Mouse (Mus musculus) kidney, embryonic 15.5 days (tissue): Measurements from ENCODE around the gene Gm13871. TPM values are rescaled to one million over a fixed set of nuclear protein-coding genes. Genes with fewer than 3 reads are reported as not detected.
"Not testable (repeated sequence)": the region's sequence is repeated elsewhere in the genome, so short reads cannot be mapped to it uniquely, and the experiment has no call there.

Experiments
- ATAC-seq: fragments of 200-750 bp; cut with Nextera tagmentation; replicated peaks from 2 replicates; pipeline ENCODE4 v1.8.0; 2017; ENCODE audit warnings: moderate TSS enrichment; ENCODE audit not compliant: low FRiP score
- H3K27ac ChIP-seq: fragments of 300-500 bp; sonication (generic); 2 replicates; pipeline ENCODE4 v1.5.1; 2015; ENCODE audit warnings: mild to moderate bottlenecking, inconsistent platforms
- H3K27me3 ChIP-seq: fragments of 300-500 bp; sonication (generic); 2 replicates; pipeline ENCODE4 v1.6.1; 2015; ENCODE audit warnings: inconsistent platforms
- H3K36me3 ChIP-seq: fragments of 300-500 bp; sonication (generic); 2 replicates; pipeline ENCODE4 v1.6.1; 2015; ENCODE audit warnings: inconsistent platforms
- H3K4me1 ChIP-seq: fragments of 300-500 bp; sonication (generic); 2 replicates; pipeline ENCODE4 v1.6.1; 2015; ENCODE audit warnings: inconsistent platforms
- H3K4me2 ChIP-seq: fragments of 300-500 bp; sonication (generic); 2 replicates; pipeline ENCODE4 v1.6.1; 2015; ENCODE audit warnings: moderate library complexity, mild to moderate bottlenecking, inconsistent platforms
- H3K4me3 ChIP-seq: fragments of 300-500 bp; sonication (generic); replicated peaks from 2 replicates; pipeline ENCODE4 v1.5.1; 2015; ENCODE audit warnings: mild to moderate bottlenecking, inconsistent platforms
- H3K9ac ChIP-seq: fragments of 300-500 bp; sonication (generic); 2 replicates; pipeline ENCODE4 v1.6.1; 2015; ENCODE audit warnings: mild to moderate bottlenecking, inconsistent platforms
- H3K9me3 ChIP-seq: fragments of 300-500 bp; sonication (generic); replicated peaks from 2 replicates; pipeline ENCODE4 v1.6.1; 2016; ENCODE audit warnings: inconsistent platforms
- WGBS: fragments of 180-500 bp; shearing (Covaris S2); methylation state at CpG from one replicate; pipeline ENCODE4 v1.1.7; 2015; ENCODE audit warnings: mixed read lengths; 5-methylcytosine and 5-hydroxymethylcytosine counted together
- polyA plus RNA-seq: library from polyadenylated mRNA; unstranded; fragments of >200 nt; fragmentation: Nextera tagmentation; extraction: Ambion mirVana; gene quantifications from 2 replicates; pipeline ENCODE4 v1.2.1, GENCODE M21; 2015

Gm13871 gene
- polyA plus RNA-seq = not detected in 2 replicates

GRCm38 (mm10) chr4:73905853-73906252, at the start of gene Gm13871:
Gene Gm13871 (minus strand): TSS chr4:73905953.
- not testable (repeated sequence) for H3K4me3 ChIP-seq, H3K9me3 ChIP-seq, ATAC-seq, H3K27ac ChIP-seq, H3K9ac ChIP-seq, H3K4me2 ChIP-seq, H3K36me3 ChIP-seq, H3K27me3 ChIP-seq, H3K4me1 ChIP-seq
- WGBS = no CpG with 5 or more reads among the region's 4 CpGs

DNA sequence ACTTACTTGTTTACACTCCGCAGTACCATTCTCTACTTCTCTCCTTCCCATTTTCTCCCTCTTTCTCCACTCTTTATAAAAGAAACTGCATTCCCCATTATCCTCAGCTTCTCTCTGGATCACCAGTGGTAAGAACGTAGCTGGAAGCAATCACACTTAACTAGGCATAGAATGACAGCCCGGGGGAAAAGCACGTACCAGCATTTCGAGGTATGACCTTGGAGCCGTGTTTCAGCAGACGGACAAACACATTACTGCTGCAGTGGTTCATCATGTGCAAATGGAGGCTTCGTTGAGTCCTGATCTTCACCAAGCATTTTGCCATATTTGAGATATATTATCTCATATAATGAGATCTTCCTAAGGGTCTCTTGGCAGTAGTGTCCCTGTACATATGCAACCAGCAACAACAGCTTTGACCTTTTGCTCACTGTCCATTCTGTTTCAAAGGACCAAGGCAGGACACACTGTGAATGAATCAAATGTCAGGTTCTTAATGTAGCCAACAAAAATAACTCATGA, 44.7 kb upstream of the Gm13871 start, which contains the start of gene 2310002L09Rik:
TSS of gene 2310002L09Rik (minus strand) at position 472 of the 522 bp plus-strand sequence.
- ATAC-seq = no peak
- WGBS = 76% methylated on average over 8 of the region's 8 CpGs

GRCm38 (mm10) chr4:73920660-73921059, 14.9 kb upstream of the Gm13871 start, which contains the start of gene Gm11756:
Gene Gm11756 (minus strand): TSS chr4:73920760.
- not testable (repeated sequence) for H3K4me2 ChIP-seq, H3K27me3 ChIP-seq, H3K9me3 ChIP-seq, H3K27ac ChIP-seq, H3K4me1 ChIP-seq, ATAC-seq, H3K9ac ChIP-seq, H3K36me3 ChIP-seq, H3K4me3 ChIP-seq
- 87% methylated on average over 6 of the region's 6 CpGs for WGBS

More for the DNA sequence above, 44.7 kb upstream of the Gm13871 start, which contains the start of gene 2310002L09Rik:
- H3K36me3 ChIP-seq = no peaks in the 10 kb centered on the region
- H3K4me2 ChIP-seq = no peak within 1 kb of the TSS
- H3K9me3 ChIP-seq = no peaks in the 10 kb centered on the region
- H3K27me3 ChIP-seq = no peaks in the 10 kb centered on the region
- H3K4me3 ChIP-seq = no peak within 1 kb of the TSS
- H3K27ac ChIP-seq = no peak within 1 kb of the TSS
- no peak within 1 kb of the TSS for H3K9ac ChIP-seq
- H3K4me1 ChIP-seq = no peaks in the 10 kb centered on the region

DNA sequence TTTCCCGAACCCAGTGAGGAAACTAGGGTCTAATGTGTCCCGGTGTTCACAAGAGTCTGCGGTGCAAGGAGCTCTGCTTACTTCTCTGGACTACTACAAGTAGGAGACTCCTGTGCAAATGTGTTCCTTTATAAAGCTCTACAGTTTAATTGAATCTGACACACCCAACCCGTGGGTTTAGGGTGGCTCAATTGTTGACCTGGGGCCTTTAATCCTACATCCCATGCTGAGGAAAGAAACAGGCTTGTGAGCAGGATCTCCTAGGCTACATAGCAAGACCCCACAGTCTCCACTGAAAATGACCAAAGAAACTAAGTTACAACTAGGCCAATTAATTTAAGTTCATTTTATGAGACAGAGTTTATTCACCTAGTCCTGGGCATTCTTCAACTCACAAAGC, 14.7 kb downstream of the Gm13871 start, which contains the start of gene Gm11757:
TSS of gene Gm11757 (minus strand) at position 101 of the 400 bp plus-strand sequence.
- H3K27ac ChIP-seq, H3K4me1 ChIP-seq, H3K27me3 ChIP-seq, H3K4me3 ChIP-seq, H3K4me2 ChIP-seq, H3K9ac ChIP-seq, H3K9me3 ChIP-seq, H3K36me3 ChIP-seq, ATAC-seq: not testable (repeated sequence)
- WGBS = no CpG with 5 or more reads among the region's 4 CpGs

- no CpG with 5 or more reads among the region's 4 CpGs for WGBS
- H3K4me2 ChIP-seq, ATAC-seq, H3K36me3 ChIP-seq, H3K4me3 ChIP-seq, H3K4me1 ChIP-seq, H3K9me3 ChIP-seq, H3K27ac ChIP-seq, H3K9ac ChIP-seq, H3K27me3 ChIP-seq: not testable (repeated sequence)
Observed at GRCm38 (mm10) chr4:73876166-73876565, 29.6 kb downstream of the Gm13871 start, which contains the start of gene Gm11758. Gene Gm11758 (minus strand): TSS chr4:73876266.

Other genes with a start within 250 kb of the Gm13871 start
- not detected in 2 replicates for gene Gm11239, start 237.6 kb downstream of the Gm13871 start, polyA plus RNA-seq
- not detected in 2 replicates for gene Gm428, start 222.4 kb downstream of the Gm13871 start, polyA plus RNA-seq
- gene Rasef, start 115.0 kb downstream of the Gm13871 start, polyA plus RNA-seq = 6.6 and 7.5 TPM in 2 replicates
- gene Gm11758, start 29.7 kb downstream of the Gm13871 start, polyA plus RNA-seq = not detected in 2 replicates
- not detected in 2 replicates for gene Gm11757, start 14.8 kb downstream of the Gm13871 start, polyA plus RNA-seq
- gene Gm11756, start 14.8 kb upstream of the Gm13871 start, polyA plus RNA-seq = not detected in 2 replicates
- gene 2310002L09Rik, start 44.9 kb upstream of the Gm13871 start, polyA plus RNA-seq = 0.40 and 1.7 TPM in 2 replicates
- gene Frmd3, start 107.5 kb upstream of the Gm13871 start, polyA plus RNA-seq = 1.4 and 1.6 TPM in 2 replicates